Mouse (Mus musculus) stomach, embryonic 14.5 days (tissue): Measurements from ENCODE around the gene Ube4a. TPM values are rescaled to one million over a fixed set of nuclear protein-coding genes. Genes with fewer than 3 reads are reported as not detected.

Experiments
- ATAC-seq: fragments of 200-750 bp; cut with Nextera tagmentation; 2 replicates; pipeline ENCODE4 v1.8.0; 2017; ENCODE audit warnings: low read depth, moderate TSS enrichment; ENCODE audit not compliant: insufficient number of reproducible peaks, insufficient read depth, low FRiP score
- H3K27ac ChIP-seq: fragments of 300-500 bp; sonication (generic); 2 replicates; pipeline ENCODE4 v1.5.1; 2014; ENCODE audit warnings: mild to moderate bottlenecking, low read length, moderate library complexity, mixed read lengths
- H3K27me3 ChIP-seq: fragments of 300-500 bp; sonication (generic); 2 replicates; pipeline ENCODE4 v1.6.1; 2014; ENCODE audit warnings: low read length, control low read depth, mixed read lengths; ENCODE audit not compliant: control insufficient read depth, insufficient read depth
- H3K36me3 ChIP-seq: fragments of 300-500 bp; sonication (generic); 2 replicates; pipeline ENCODE4 v1.6.1; 2014; ENCODE audit warnings: mild to moderate bottlenecking, control low read depth, low read length, moderate library complexity, mixed read lengths; ENCODE audit not compliant: control insufficient read depth, insufficient read depth
- H3K4me1 ChIP-seq: fragments of 300-500 bp; sonication (generic); 2 replicates; pipeline ENCODE4 v1.6.1; 2014; ENCODE audit warnings: low read length, control low read depth, mixed read lengths; ENCODE audit not compliant: control insufficient read depth, insufficient read depth
- H3K4me2 ChIP-seq: fragments of 300-500 bp; sonication (generic); replicated peaks from 2 replicates; pipeline ENCODE4 v1.6.1; 2014; ENCODE audit warnings: low read depth, low read length, control low read depth
- H3K4me3 ChIP-seq: fragments of 300-500 bp; sonication (generic); 2 replicates; pipeline ENCODE4 v1.5.1; 2014; ENCODE audit warnings: low read depth, low read length, control low read depth
- H3K9ac ChIP-seq: fragments of 300-500 bp; sonication (generic); replicated peaks from 2 replicates; pipeline ENCODE4 v1.6.1; 2014; ENCODE audit warnings: low read depth, mild to moderate bottlenecking, control low read depth, low read length, moderate library complexity, mixed read lengths
- H3K9me3 ChIP-seq: fragments of 300-500 bp; sonication (generic); 2 replicates; pipeline ENCODE4 v1.6.1; 2016; ENCODE audit warnings: low read depth, low read length, control low read depth; ENCODE audit not compliant: control insufficient read depth
- WGBS: fragments of 180-500 bp; shearing (Covaris S2); extraction: QIAGEN DNeasy Blood & Tissue Kit; methylation state at CpG from one replicate; pipeline ENCODE4 v1.1.7; 2014; 5-methylcytosine and 5-hydroxymethylcytosine counted together
- polyA plus RNA-seq: library from polyadenylated mRNA; unstranded; fragments of >200 nt; fragmentation: Nextera tagmentation; extraction: Ambion mirVana; gene quantifications from 2 replicates; pipeline ENCODE4 v1.2.1, GENCODE M21; 2014

The Ube4a gene
- polyA plus RNA-seq, 1 experiment from 2014 or later: 32.7 TPM

GRCm38 (mm10) chr9:44941756-44942155 lies 23.6 kb downstream of the Ube4a start:
- no peak for ATAC-seq
- H3K27me3 ChIP-seq: no peaks in the 10 kb centered on the region

GRCm38 (mm10) chr9:44921543-44921942 lies 43.9 kb downstream of the Ube4a start:
- 75% methylated on average over 2 of the region's 2 CpGs for WGBS
- H3K9me3 ChIP-seq: no peaks in the 10 kb centered on the region
- H3K9ac ChIP-seq: peak overlapping the region; percentile 37; the same call in 1 of the 2 replicates
- H3K27me3 ChIP-seq: no peaks in the 10 kb centered on the region
- peaks cover 4% of the 10 kb centered on the region; the same call in 1 of the 2 replicates for H3K4me1 ChIP-seq
- peak overlapping the region; percentile 93 for H3K4me3 ChIP-seq
- H3K36me3 ChIP-seq: no peaks in the 10 kb centered on the region; the same call in 1 of the 2 replicates
- H3K27ac ChIP-seq: peak overlapping the region; percentile 83
- peak overlapping the region; percentile 48 for H3K4me2 ChIP-seq
- no peak for ATAC-seq

More at GRCm38 (mm10) chr9:44941756-44942155, 23.6 kb downstream of the Ube4a start:
- Histone ChIP-seq H3K4me3 (no peak overlapping the region), H3K9me3 (no peaks in the 10 kb centered on the region), H3K36me3 (peaks cover 63% of the 10 kb centered on the region), H3K4me2 (no peak overlapping the region), H3K4me1 (no peaks in the 10 kb centered on the region), H3K9ac (no peak overlapping the region), H3K27ac (no peak overlapping the region)
- WGBS: 84% methylated on average over 4 of the region's 4 CpGs

- WGBS: 1% methylated on average over 8 of the region's 8 CpGs
- Histone ChIP-seq H3K36me3 (no peaks in the 10 kb centered on the region; the same call in 1 of the 2 replicates), H3K4me1 (peaks cover 4% of the 10 kb centered on the region; the same call in 1 of the 2 replicates), H3K9me3 (no peaks in the 10 kb centered on the region), H3K9ac (peak overlapping the region; percentile 37; the same call in 1 of the 2 replicates), H3K4me2 (peak overlapping the region; percentile 48), H3K4me3 (peak overlapping the region; percentile 93), H3K27me3 (no peaks in the 10 kb centered on the region), H3K27ac (peak overlapping the region; percentile 83)
- ATAC-seq: peak; percentile 87; the same call in 1 of the 2 replicates
These were observed 44.3 kb downstream of the Ube4a start for GRCm38 (mm10) chr9:44921123-44921468.

GRCm38 (mm10) chr9:44920374-44921122 lies 44.9 kb downstream of the Ube4a start, which contains the start of gene Atp5l:
Gene Atp5l (minus strand): TSS chr9:44920742.
- Histone ChIP-seq H3K27ac (peak within 1 kb of the TSS; percentile 83), H3K4me2 (peak within 1 kb of the TSS; percentile 69), H3K4me3 (peak within 1 kb of the TSS; percentile 93), H3K36me3 (no peaks in the 10 kb centered on the region; the same call in 1 of the 2 replicates), H3K9me3 (no peaks in the 10 kb centered on the region), H3K27me3 (no peaks in the 10 kb centered on the region), H3K4me1 (peaks cover 4% of the 10 kb centered on the region; the same call in 1 of the 2 replicates), H3K9ac (peak within 1 kb of the TSS; percentile 92)
- WGBS: under 1% methylated on average over 48 of the region's 48 CpGs
- ATAC-seq: peak; percentile 82

GRCm38 (mm10) chr9:44919606-44920005 lies 45.8 kb downstream of the Ube4a start:
- no peak overlapping the region for H3K27ac ChIP-seq
- no peak for ATAC-seq
- peaks cover 12% of the 10 kb centered on the region; the same call in 1 of the 2 replicates for H3K4me1 ChIP-seq
- 38% methylated on average over 2 of the region's 2 CpGs for WGBS
- peak overlapping the region; percentile 69 for H3K4me2 ChIP-seq
- H3K4me3 ChIP-seq: peak overlapping the region; percentile 93
- no peaks in the 10 kb centered on the region for H3K36me3 ChIP-seq
- H3K27me3 ChIP-seq: no peaks in the 10 kb centered on the region
- H3K9me3 ChIP-seq: no peaks in the 10 kb centered on the region
- H3K9ac ChIP-seq: peak overlapping the region; percentile 92

GRCm38 (mm10) chr9:44916196-44916595 lies 49.2 kb downstream of the Ube4a start:
- no peak overlapping the region for H3K4me2 ChIP-seq
- H3K27ac ChIP-seq: no peak overlapping the region
- no peak overlapping the region for H3K9ac ChIP-seq
- H3K4me1 ChIP-seq: peaks cover 12% of the 10 kb centered on the region; the same call in 1 of the 2 replicates
- 57% methylated on average over 1 of the region's 1 CpGs for WGBS
- no peak overlapping the region for H3K4me3 ChIP-seq
- H3K9me3 ChIP-seq: no peaks in the 10 kb centered on the region
- no peaks in the 10 kb centered on the region for H3K27me3 ChIP-seq
- ATAC-seq: no peak
- peaks cover 17% of the 10 kb centered on the region for H3K36me3 ChIP-seq

- H3K4me3 ChIP-seq: no peak overlapping the region
- H3K9me3 ChIP-seq: no peaks in the 10 kb centered on the region
- H3K4me2 ChIP-seq: no peak overlapping the region
- H3K9ac ChIP-seq: no peak overlapping the region
- H3K36me3 ChIP-seq: peaks cover 20% of the 10 kb centered on the region
- H3K4me1 ChIP-seq: peaks cover 12% of the 10 kb centered on the region; the same call in 1 of the 2 replicates
- no peak for ATAC-seq
- WGBS: 25% methylated on average over 4 of the region's 4 CpGs
- no peaks in the 10 kb centered on the region for H3K27me3 ChIP-seq
- no peak overlapping the region for H3K27ac ChIP-seq
These were observed 50.7 kb downstream of the Ube4a start for GRCm38 (mm10) chr9:44914706-44915105.

GRCm38 (mm10) chr9:44911365-44911764 lies 54.0 kb downstream of the Ube4a start:
- no peak overlapping the region for H3K4me2 ChIP-seq
- H3K9me3 ChIP-seq: no peaks in the 10 kb centered on the region
- 93% methylated on average over 4 of the region's 4 CpGs for WGBS
- H3K4me1 ChIP-seq: peaks cover 7% of the 10 kb centered on the region; the same call in 1 of the 2 replicates
- H3K27me3 ChIP-seq: no peaks in the 10 kb centered on the region
- no peak overlapping the region for H3K9ac ChIP-seq
- no peak overlapping the region for H3K4me3 ChIP-seq
- H3K27ac ChIP-seq: no peak overlapping the region
- no peak for ATAC-seq
- peaks cover 20% of the 10 kb centered on the region for H3K36me3 ChIP-seq
